Mouse (Mus musculus): ENCODE measurements around the gene Fsd1. TPM values are rescaled to one million over a fixed set of nuclear protein-coding genes. Genes with fewer than 3 reads are reported as not detected.
"Not testable (repeated sequence)": the region's sequence is repeated elsewhere in the genome, so short reads cannot be mapped to it uniquely, and the experiment has no call there.

Gene Fsd1
- 200 and 218 TPM in 2 replicates for polyA plus RNA-seq (2015; fragmentation: Nextera tagmentation; extraction: Ambion mirVana)

GRCm38 (mm10) chr17:55986030-55986961 lies at the start of gene Fsd1:
Gene Fsd1, plus strand, starts transcription at chr17:55986509.
- 8% methylated on average over 33 of the region's 35 CpGs for WGBS
- Histone ChIP-seq H3K4me1 (ENCODE audit: control insufficient read depth, insufficient read depth, low read length) (peaks cover 7% of the 10 kb centered on the region), H3K36me3 (ENCODE audit: control insufficient read depth, insufficient read depth, low read length) (peaks cover 3% of the 10 kb centered on the region), H3K9me3 (replicated peaks; ENCODE audit: control insufficient read depth, low read length, poor library complexity, severe bottlenecking) (no peaks in the 10 kb centered on the region), H3K4me3 (ENCODE audit: low read depth, low read length) (peak within 1 kb of the TSS; percentile 73), H3K27me3 (ENCODE audit: control insufficient read depth, insufficient read depth, low read depth, low read length) (no peaks in the 10 kb centered on the region), H3K9ac (ENCODE audit: low read depth, low read length) (peak within 1 kb of the TSS; percentile 93), H3K4me2 (ENCODE audit: low read length) (peak within 1 kb of the TSS; percentile 90), H3K27ac (ENCODE audit: low read length) (peak within 1 kb of the TSS; percentile 75)
- peak; percentile 86 for ATAC-seq

GRCm38 (mm10) chr17:55944387-55944865 lies 41.9 kb upstream of the Fsd1 start:
- 31% methylated on average over 10 of the region's 10 CpGs for WGBS
- not testable (repeated sequence) for H3K27me3 ChIP-seq (ENCODE audit: control insufficient read depth, insufficient read depth, low read depth, low read length); ATAC-seq; H3K4me1 ChIP-seq (ENCODE audit: control insufficient read depth, insufficient read depth, low read length); H3K36me3 ChIP-seq (ENCODE audit: control insufficient read depth, insufficient read depth, low read length); H3K9me3 ChIP-seq (replicated peaks; ENCODE audit: control insufficient read depth, low read length, poor library complexity, severe bottlenecking)
- H3K4me2 ChIP-seq (ENCODE audit: low read length): peak overlapping the region; percentile 82
- H3K27ac ChIP-seq (ENCODE audit: low read length): peak overlapping the region; percentile 86
- peak overlapping the region; percentile 56; the same call in 1 of the 2 replicates for H3K9ac ChIP-seq (ENCODE audit: low read depth, low read length)
- peak overlapping the region; percentile 48 for H3K4me3 ChIP-seq (ENCODE audit: low read depth, low read length)

GRCm38 (mm10) chr17:55944866-55945682 lies 41.2 kb upstream of the Fsd1 start:
- H3K27me3 ChIP-seq (ENCODE audit: control insufficient read depth, insufficient read depth, low read depth, low read length): not testable (repeated sequence)
- WGBS: under 1% methylated on average over 50 of the region's 56 CpGs

GRCm38 (mm10) chr17:55945696-55946095 lies 40.6 kb upstream of the Fsd1 start:
- 27% methylated on average over 5 of the region's 5 CpGs for WGBS
- peak; percentile 1; the same call in 1 of the 2 replicates for ATAC-seq
- H3K4me3 ChIP-seq (ENCODE audit: low read depth, low read length): peak overlapping the region; percentile 48
- peaks cover 4% of the 10 kb centered on the region; the same call in 1 of the 2 replicates for H3K36me3 ChIP-seq (ENCODE audit: control insufficient read depth, insufficient read depth, low read length)
- no peaks in the 10 kb centered on the region for H3K9me3 ChIP-seq (replicated peaks; ENCODE audit: control insufficient read depth, low read length, poor library complexity, severe bottlenecking)
- peak overlapping the region; percentile 86 for H3K27ac ChIP-seq (ENCODE audit: low read length)
- H3K4me1 ChIP-seq (ENCODE audit: control insufficient read depth, insufficient read depth, low read length): peaks cover 4% of the 10 kb centered on the region; the same call in 1 of the 2 replicates
- H3K9ac ChIP-seq (ENCODE audit: low read depth, low read length): peak overlapping the region; percentile 63
- H3K27me3 ChIP-seq (ENCODE audit: control insufficient read depth, insufficient read depth, low read depth, low read length): no peaks in the 10 kb centered on the region
- peak overlapping the region; percentile 82 for H3K4me2 ChIP-seq (ENCODE audit: low read length)

More at GRCm38 (mm10) chr17:55944866-55945682, 41.2 kb upstream of the Fsd1 start:
- H3K9me3 ChIP-seq (replicated peaks; ENCODE audit: control insufficient read depth, low read length, poor library complexity, severe bottlenecking); H3K4me1 ChIP-seq (ENCODE audit: control insufficient read depth, insufficient read depth, low read length); H3K36me3 ChIP-seq (ENCODE audit: control insufficient read depth, insufficient read depth, low read length): not testable (repeated sequence)
- H3K27ac ChIP-seq (ENCODE audit: low read length): peak overlapping the region; percentile 86
- peak overlapping the region; percentile 48 for H3K4me3 ChIP-seq (ENCODE audit: low read depth, low read length)
- H3K4me2 ChIP-seq (ENCODE audit: low read length): peak overlapping the region; percentile 82
- peak; percentile 99 for ATAC-seq
- peak overlapping the region; percentile 63 for H3K9ac ChIP-seq (ENCODE audit: low read depth, low read length)

- H3K27ac ChIP-seq (ENCODE audit: low read length): no peak overlapping the region
- no peaks in the 10 kb centered on the region for H3K36me3 ChIP-seq (ENCODE audit: control insufficient read depth, insufficient read depth, low read length)
- no peak overlapping the region for H3K4me2 ChIP-seq (ENCODE audit: low read length)
- no peak for ATAC-seq
- WGBS: 90% methylated on average over 4 of the region's 4 CpGs
- H3K9me3 ChIP-seq (replicated peaks; ENCODE audit: control insufficient read depth, low read length, poor library complexity, severe bottlenecking): no peaks in the 10 kb centered on the region
- no peaks in the 10 kb centered on the region for H3K27me3 ChIP-seq (ENCODE audit: control insufficient read depth, insufficient read depth, low read depth, low read length)
- no peak overlapping the region for H3K9ac ChIP-seq (ENCODE audit: low read depth, low read length)
- H3K4me1 ChIP-seq (ENCODE audit: control insufficient read depth, insufficient read depth, low read length): peaks cover 4% of the 10 kb centered on the region; the same call in 1 of the 2 replicates
- H3K4me3 ChIP-seq (ENCODE audit: low read depth, low read length): no peak overlapping the region
These were observed 37.7 kb upstream of the Fsd1 start for GRCm38 (mm10) chr17:55948647-55949046.

GRCm38 (mm10) chr17:55949400-55949799 lies 36.9 kb upstream of the Fsd1 start, which contains the start of gene Zfp119b:
Gene Zfp119b, minus strand, starts transcription at chr17:55949500.
- ATAC-seq: no peak
- Histone ChIP-seq H3K4me1 (ENCODE audit: control insufficient read depth, insufficient read depth, low read length) (peaks cover 4% of the 10 kb centered on the region; the same call in 1 of the 2 replicates), H3K9ac (ENCODE audit: low read depth, low read length) (no peak within 1 kb of the TSS), H3K36me3 (ENCODE audit: control insufficient read depth, insufficient read depth, low read length) (no peaks in the 10 kb centered on the region), H3K27me3 (ENCODE audit: control insufficient read depth, insufficient read depth, low read depth, low read length) (no peaks in the 10 kb centered on the region), H3K4me2 (ENCODE audit: low read length) (no peak within 1 kb of the TSS), H3K4me3 (ENCODE audit: low read depth, low read length) (no peak within 1 kb of the TSS), H3K27ac (ENCODE audit: low read length) (no peak within 1 kb of the TSS), H3K9me3 (replicated peaks; ENCODE audit: control insufficient read depth, low read length, poor library complexity, severe bottlenecking) (no peaks in the 10 kb centered on the region)
- whole genome bisulfite sequencing: 98% methylated on average over 2 of the region's 2 CpGs

- no peak overlapping the region for H3K4me2 ChIP-seq (ENCODE audit: low read length)
- H3K27ac ChIP-seq (ENCODE audit: low read length): no peak overlapping the region
- H3K4me3 ChIP-seq (ENCODE audit: low read depth, low read length): no peak overlapping the region
- H3K9ac ChIP-seq (ENCODE audit: low read depth, low read length): no peak overlapping the region
- H3K9me3 ChIP-seq (replicated peaks; ENCODE audit: control insufficient read depth, low read length, poor library complexity, severe bottlenecking): no peaks in the 10 kb centered on the region
- WGBS: 76% methylated on average over 9 of the region's 9 CpGs
- peaks cover 7% of the 10 kb centered on the region for H3K4me1 ChIP-seq (ENCODE audit: control insufficient read depth, insufficient read depth, low read length)
- no peaks in the 10 kb centered on the region for H3K36me3 ChIP-seq (ENCODE audit: control insufficient read depth, insufficient read depth, low read length)
- no peak for ATAC-seq
- no peaks in the 10 kb centered on the region for H3K27me3 ChIP-seq (ENCODE audit: control insufficient read depth, insufficient read depth, low read depth, low read length)
These were observed 35.7 kb upstream of the Fsd1 start for GRCm38 (mm10) chr17:55950601-55951000.

GRCm38 (mm10) chr17:55952041-55952440 lies 34.3 kb upstream of the Fsd1 start:
- Histone ChIP-seq H3K9me3 (replicated peaks; ENCODE audit: control insufficient read depth, low read length, poor library complexity, severe bottlenecking) (no peaks in the 10 kb centered on the region), H3K36me3 (ENCODE audit: control insufficient read depth, insufficient read depth, low read length) (no peaks in the 10 kb centered on the region), H3K27ac (ENCODE audit: low read length) (no peak overlapping the region), H3K4me3 (ENCODE audit: low read depth, low read length) (no peak overlapping the region), H3K4me2 (ENCODE audit: low read length) (no peak overlapping the region), H3K4me1 (ENCODE audit: control insufficient read depth, insufficient read depth, low read length) (peaks cover 12% of the 10 kb centered on the region), H3K9ac (ENCODE audit: low read depth, low read length) (no peak overlapping the region), H3K27me3 (ENCODE audit: control insufficient read depth, insufficient read depth, low read depth, low read length) (no peaks in the 10 kb centered on the region)
- ATAC-seq: no peak

Data from midbrain, embryonic 16.5 days (tissue).